ENCODE assay signal across 8 mouse cellular contexts in the genomic region with DNA sequence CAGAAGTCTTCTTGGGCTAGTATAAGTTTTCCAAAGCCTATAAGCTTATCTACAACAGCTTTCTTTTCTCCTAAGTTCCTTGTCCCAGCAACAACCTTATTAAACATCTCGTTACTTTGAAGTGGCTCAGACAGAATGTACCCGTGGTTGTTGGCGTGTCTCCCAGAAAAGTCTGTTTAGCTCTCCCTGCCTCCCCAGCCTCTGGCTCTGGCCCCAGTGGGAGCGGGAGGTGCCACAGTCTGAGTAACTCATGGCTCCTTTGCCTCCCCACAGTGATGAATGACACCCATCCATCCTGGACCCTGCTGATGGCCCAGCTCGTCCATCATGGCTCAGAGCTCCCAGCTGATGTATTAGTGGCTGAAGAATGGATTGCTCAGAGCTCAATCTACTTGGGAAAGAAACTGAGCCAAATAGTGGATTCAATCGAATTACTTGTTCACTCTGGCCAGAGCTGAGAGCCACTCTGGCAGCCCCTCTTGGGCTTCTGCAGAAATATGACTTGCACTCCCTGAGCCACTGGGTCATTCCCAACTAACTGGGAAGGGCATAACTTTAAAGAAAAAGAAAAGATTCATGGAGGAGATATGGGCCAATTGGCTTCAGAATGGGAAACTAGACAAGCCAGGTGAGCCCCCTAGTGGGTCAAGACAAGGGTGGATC.
DNase-seq lines count a peak whose midpoint lies in the region; ATAC-seq lines count a peak whose summit lies in the region.

No protein-coding gene starts in this region.

- peak; percentile 71 for ATAC-seq in forebrain, embryonic 15.5 days (replicated peaks)
- no peak; the same call in 1 of the 2 replicates for ATAC-seq in forebrain, embryonic 12.5 days (ENCODE audit: low FRiP score)
- ATAC-seq in monocyte, adult 5-6 weeks (replicated peaks; ENCODE audit: insufficient number of reproducible peaks, low FRiP score, low TSS enrichment, poor library complexity, severe bottlenecking): no peak

- H3K36me3 ChIP-seq in forebrain, embryonic 15.5 days: no peaks in the 10 kb centered on the region
- no peaks in the 10 kb centered on the region for H3K36me3 ChIP-seq in forebrain, embryonic 12.5 days (replicated peaks)

- H3K9ac ChIP-seq in forebrain, embryonic 15.5 days (replicated peaks): no peak overlapping the region
- H3K9ac ChIP-seq in forebrain, embryonic 12.5 days: no peak overlapping the region

- no peak overlapping the region for H3K4me3 ChIP-seq in forebrain, embryonic 15.5 days
- no peak overlapping the region for H3K4me3 ChIP-seq in forebrain, embryonic 12.5 days (replicated peaks)

- peak; percentile 40 for DNase-seq in adrenal gland, postnatal 25 days
- peak; percentile 5 for DNase-seq in kidney, adult 9 months
- peak; percentile 69 for DNase-seq in left cerebral cortex, postnatal 4 days
- DNase-seq in telencephalon, adult 2 months (ENCODE audit: low read depth, low spot score): peak; percentile 72
- no peak for DNase-seq in gastrocnemius, postnatal 14 days

- 31% methylated on average over 6 of the region's 6 CpGs for WGBS in forebrain, embryonic 15.5 days
- WGBS in forebrain, embryonic 12.5 days: 73% methylated on average over 6 of the region's 6 CpGs

- H3K27ac ChIP-seq in forebrain, embryonic 15.5 days (replicated peaks): peak overlapping the region; percentile 38; the same call in 1 of the 2 replicates
- H3K27ac ChIP-seq in forebrain, embryonic 12.5 days: no peak overlapping the region

- no peaks in the 10 kb centered on the region for H3K27me3 ChIP-seq in forebrain, embryonic 15.5 days
- H3K27me3 ChIP-seq in forebrain, embryonic 12.5 days: no peaks in the 10 kb centered on the region

- no peak overlapping the region for H3K4me2 ChIP-seq in forebrain, embryonic 15.5 days (replicated peaks)
- H3K4me2 ChIP-seq in forebrain, embryonic 12.5 days: no peak overlapping the region

- no peaks in the 10 kb centered on the region for H3K9me3 ChIP-seq in forebrain, embryonic 15.5 days
- no peaks in the 10 kb centered on the region for H3K9me3 ChIP-seq in forebrain, embryonic 12.5 days

- H3K4me1 ChIP-seq in forebrain, embryonic 15.5 days: peaks cover 8% of the 10 kb centered on the region
- H3K4me1 ChIP-seq in forebrain, embryonic 12.5 days: no peaks in the 10 kb centered on the region

- intact Hi-C loops in left cerebral cortex, postnatal 4 days (cut with DNase I): no loop called here
- intact Hi-C loops in gastrocnemius, postnatal 14 days (cut with DNase I; ENCODE audit: low total_unique reads): no loop called here
